Mouse (Mus musculus) ES-E14 (cell line): ENCODE measurements around the gene Hsfy2.

Experiments
- CHD2 ChIP-seq: IDR thresholded peaks from 2 replicates; pipeline ENCODE4 v1.6.1; 2014; ENCODE audit warnings: mild to moderate bottlenecking, low read depth, low read length, inconsistent platforms
- HCFC1 ChIP-seq: IDR thresholded peaks from 2 replicates; pipeline ENCODE4 v1.6.1; 2012; ENCODE audit warnings: low read length, inconsistent platforms, borderline replicate concordance; ENCODE audit not compliant: insufficient read depth
- MAFK ChIP-seq: IDR thresholded peaks from 2 replicates; pipeline ENCODE4 v1.6.1; 2014; ENCODE audit warnings: mild to moderate bottlenecking, low read depth, low read length, inconsistent platforms; ENCODE audit not compliant: insufficient read depth
- ZC3H11A ChIP-seq: IDR thresholded peaks from 2 replicates; pipeline ENCODE4 v1.6.1; 2012; ENCODE audit warnings: low read depth, mild to moderate bottlenecking, inconsistent platforms, low read length, borderline replicate concordance

GRCm38 (mm10) chr1:56637335-56637734 is at the start of gene Hsfy2:
- TF ChIP-seq MAFK = no peak
- no peak for TF ChIP-seq CHD2
- no peak for TF ChIP-seq HCFC1
- TF ChIP-seq ZC3H11A = no peak
